Mouse (Mus musculus) C2C12 (cell line): ENCODE measurements around the gene Dhh. TPM values are rescaled to one million over a fixed set of nuclear protein-coding genes. Genes with fewer than 3 reads are reported as not detected.

Experiments
- H3K27me3 ChIP-seq: one replicate; pipeline ENCODE4 v1.6.1; 2011; ENCODE audit not compliant: control insufficient read depth, insufficient read depth, insufficient read length
- H3K36me3 ChIP-seq: one replicate; pipeline ENCODE4 v1.6.1; 2011; ENCODE audit not compliant: control insufficient read depth, insufficient read depth
- H3K4me3 ChIP-seq: one replicate; pipeline ENCODE4 v1.5.1; 2011; ENCODE audit warnings: mild to moderate bottlenecking, control low read depth; ENCODE audit not compliant: poor library complexity, insufficient read depth, severe bottlenecking
- H3K79me2 ChIP-seq: one replicate; pipeline ENCODE4 v1.6.1; 2011; ENCODE audit not compliant: control insufficient read depth, insufficient read depth
- H3K79me3 ChIP-seq: one replicate; pipeline ENCODE4 v1.6.1; 2011; ENCODE audit warnings: low read depth, control low read depth
- H3ac ChIP-seq: one replicate; pipeline ENCODE3; 2011; ENCODE audit warnings: low read depth; ENCODE audit not compliant: control insufficient read depth, insufficient read length
- CEBPB ChIP-seq: IDR thresholded peaks from one replicate; pipeline ENCODE4 v1.6.1; 2011; ENCODE audit warnings: low read depth, mild to moderate bottlenecking, control low read depth, moderate library complexity
- CTCF ChIP-seq: IDR thresholded peaks from one replicate; pipeline ENCODE4 v1.5.1; 2011; ENCODE audit not compliant: control insufficient read depth, insufficient read depth, insufficient read length
- FOSL1 ChIP-seq: IDR thresholded peaks from one replicate; pipeline ENCODE4 v1.8.0; 2011; ENCODE audit warnings: mild to moderate bottlenecking, low read length; ENCODE audit not compliant: poor library complexity, insufficient read depth, severe bottlenecking
- MAX ChIP-seq: IDR thresholded peaks from one replicate; pipeline ENCODE4 v1.6.1; 2011; ENCODE audit warnings: mild to moderate bottlenecking, control low read depth
- MYOD1 ChIP-seq: IDR thresholded peaks from one replicate; pipeline ENCODE4 v1.6.1; 2011; ENCODE audit warnings: low read depth; ENCODE audit not compliant: control insufficient read depth, insufficient read length
- MYOG ChIP-seq: IDR thresholded peaks from one replicate; pipeline ENCODE4 v1.6.1; 2011; ENCODE audit not compliant: control insufficient read depth, insufficient read length; ENCODE audit errors: extremely low read depth
- USF1 ChIP-seq: IDR thresholded peaks from one replicate; pipeline ENCODE4 v1.6.1; 2011; ENCODE audit warnings: low read depth, mild to moderate bottlenecking, control low read depth, moderate library complexity
- polyA plus RNA-seq: library from polyadenylated mRNA; unstranded; fragments of >200 nt; fragmentation: generic; extraction: Trizol; gene quantifications from one replicate; pipeline ENCODE4 v1.2.1, GENCODE M21; 2012; ENCODE audit warnings: missing spikeins

The Dhh gene
- polyA plus RNA-seq, 1 experiment, result 0.16 TPM

GRCm38 (mm10) chr15:98859319-98860043, 38.9 kb downstream of the Dhh start:
- H3K79me2 ChIP-seq, result no peaks in the 10 kb centered on the region
- no peaks in the 10 kb centered on the region for H3K27me3 ChIP-seq
- H3K79me3 ChIP-seq, result no peaks in the 10 kb centered on the region
- no peak overlapping the region for H3ac ChIP-seq
- H3K36me3 ChIP-seq, result peaks cover 100% of the 10 kb centered on the region
- TF ChIP-seq MYOG, result no peak
- no peak for TF ChIP-seq FOSL1
- no peak for TF ChIP-seq MYOD1
- H3K4me3 ChIP-seq, result no peak overlapping the region

- TF ChIP-seq USF1, result no peak
- TF ChIP-seq MYOG, result no peak
- no peak for TF ChIP-seq CEBPB
- no peak overlapping the region for H3K4me3 ChIP-seq
- H3K79me3 ChIP-seq, result peaks cover 5% of the 10 kb centered on the region
- no peaks in the 10 kb centered on the region for H3K27me3 ChIP-seq
- H3ac ChIP-seq, result no peak overlapping the region
- peaks cover 100% of the 10 kb centered on the region for H3K36me3 ChIP-seq
- H3K79me2 ChIP-seq, result peaks cover 28% of the 10 kb centered on the region
Observed at GRCm38 (mm10) chr15:98854214-98854613, 44.1 kb downstream of the Dhh start.

GRCm38 (mm10) chr15:98853161-98853937, 45.0 kb downstream of the Dhh start:
- H3K27me3 ChIP-seq, result no peaks in the 10 kb centered on the region
- peaks cover 100% of the 10 kb centered on the region for H3K36me3 ChIP-seq
- TF ChIP-seq CEBPB (no peak), MYOG (no peak), FOSL1 (no peak), MAX (no peak), CTCF (no peak), MYOD1 (no peak), USF1 (no peak)
- peaks cover 36% of the 10 kb centered on the region for H3K79me2 ChIP-seq
- H3K4me3 ChIP-seq, result no peak overlapping the region
- peaks cover 5% of the 10 kb centered on the region for H3K79me3 ChIP-seq
- no peak overlapping the region for H3ac ChIP-seq

GRCm38 (mm10) chr15:98852733-98853132, 45.6 kb downstream of the Dhh start:
- Histone ChIP-seq H3K79me2 (peaks cover 42% of the 10 kb centered on the region), H3K36me3 (peaks cover 100% of the 10 kb centered on the region), H3ac (no peak overlapping the region), H3K79me3 (peaks cover 5% of the 10 kb centered on the region), H3K4me3 (no peak overlapping the region), H3K27me3 (no peaks in the 10 kb centered on the region)
- no peak for TF ChIP-seq MAX

GRCm38 (mm10) chr15:98852071-98852470, 46.3 kb downstream of the Dhh start:
- Histone ChIP-seq H3K4me3 (no peak overlapping the region), H3K36me3 (peaks cover 100% of the 10 kb centered on the region), H3ac (no peak overlapping the region), H3K27me3 (no peaks in the 10 kb centered on the region), H3K79me3 (peaks cover 5% of the 10 kb centered on the region), H3K79me2 (peaks cover 48% of the 10 kb centered on the region)
- TF ChIP-seq FOSL1 (no peak), MYOG (no peak), MAX (no peak), CTCF (no peak), USF1 (no peak), MYOD1 (no peak), CEBPB (no peak)

- TF ChIP-seq CEBPB (no peak), MAX (no peak), MYOG (no peak), MYOD1 (no peak), CTCF (no peak), USF1 (no peak), FOSL1 (no peak)
- Histone ChIP-seq H3K79me3 (peaks cover 5% of the 10 kb centered on the region), H3ac (no peak overlapping the region), H3K79me2 (peaks cover 55% of the 10 kb centered on the region), H3K27me3 (no peaks in the 10 kb centered on the region), H3K36me3 (peaks cover 100% of the 10 kb centered on the region), H3K4me3 (no peak overlapping the region)
Observed at GRCm38 (mm10) chr15:98851229-98851818, 47.0 kb downstream of the Dhh start.
